Mouse (Mus musculus): ENCODE measurements around the gene Prima1.

GRCm38 (mm10) chr12:103273732-103274131 lies 31.8 kb upstream of the Prima1 start:
- TF ChIP-seq POLR2A (IDR thresholded peaks at IDR 0.05; ENCODE audit: control insufficient read depth, extremely low read depth, insufficient read depth, low read length, poor library complexity) (no peak), CTCF (IDR thresholded peaks at IDR 0.05; ENCODE audit: borderline replicate concordance, control insufficient read depth, extremely low read depth, insufficient read depth, low read length, poor library complexity) (no peak)
